Mouse (Mus musculus): ENCODE results near the gene Lrguk. TPM values are rescaled to one million over a fixed set of nuclear protein-coding genes. Genes with fewer than 3 reads are reported as not detected.

Gene Lrguk
- under 1 TPM in 1 of 2 experiments, not detected in 1; 0.11 TPM for total RNA-seq (2023)

GRCm38 (mm10) chr6:34028933-34029745, at the start of gene Lrguk:
Gene Lrguk, plus strand, starts transcription at chr6:34029448.

DNA sequence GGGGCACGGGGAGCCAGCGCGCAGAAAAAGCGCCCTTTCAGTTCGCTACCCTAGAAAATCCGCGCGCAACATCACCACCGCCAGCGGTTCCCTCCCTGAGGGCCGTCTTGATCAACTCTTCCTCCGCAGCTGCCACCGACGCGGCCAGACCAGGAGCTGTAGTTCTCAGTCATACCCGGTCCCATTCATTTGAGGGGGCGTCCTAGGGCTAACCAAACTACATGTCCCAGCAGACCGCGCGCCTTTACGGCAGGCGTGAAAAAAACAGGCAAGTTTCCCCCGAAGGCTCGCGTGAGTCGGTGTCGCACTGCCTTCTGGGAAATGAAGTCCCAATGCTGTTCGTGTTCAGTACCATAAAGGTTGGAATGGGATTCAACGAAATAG, 147.6 kb downstream of the Lrguk start, which contains the start of gene Slc35b4:
Gene Slc35b4 (minus strand): TSS at position 248 of the 384 bp plus-strand sequence.

Other genes starting within 250 kb of the Lrguk start
- gene Slc35b4, start 147.7 kb downstream of the Lrguk start, total RNA-seq (2023) = 10 to 100 TPM; 16.6 to 17.9 TPM

Data from neutrophil, adult 59 days (primary cell).